Mouse (Mus musculus) megakaryocyte progenitor cell, adult 5-6 weeks (primary cell): ENCODE data around the gene Cyp2d22. TPM values are rescaled to one million over a fixed set of nuclear protein-coding genes. Genes with fewer than 3 reads are reported as not detected.

Experiments used
- ATAC-seq: replicated peaks from 2 replicates; pipeline ENCODE4 v1.8.0; 2016; ENCODE audit warnings: mild to moderate bottlenecking, moderate TSS enrichment, inconsistent platforms; ENCODE audit not compliant: poor library complexity
- total RNA-seq, 2 experiments: library from RNA; stranded (forward) in 1 of 2; stranded (reverse) in 1 of 2; fragments of 157-497, 149-512 nt in 1 of 2; fragments of 200-1000 nt in 1 of 2; gene quantifications; 2 replicates each; pipeline versions ENCODE4 v1.2.3 to v1.2.4; 2015 to 2017

Gene Cyp2d22
- total RNA-seq, 2 experiments from 2014 or later, result 1.7 TPM; not detected in 1

DNA sequence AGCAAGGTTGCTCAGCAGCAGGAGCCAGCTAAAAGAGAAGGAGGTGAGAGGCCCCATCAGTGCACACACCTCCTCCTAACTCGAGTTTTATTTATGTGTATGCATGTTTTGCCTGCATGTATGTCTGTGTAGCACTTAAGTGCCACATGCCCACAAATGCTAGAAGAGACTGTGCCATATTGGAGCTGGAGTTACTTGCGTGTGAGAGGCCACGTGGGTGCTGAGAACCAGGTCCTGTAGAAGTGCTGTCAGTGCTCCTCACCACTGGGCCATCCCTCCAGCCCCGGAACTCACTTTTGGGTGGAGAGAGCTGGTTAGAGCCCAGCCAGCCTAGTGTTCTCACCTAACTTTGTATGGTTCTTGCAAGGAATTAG lies 32.8 kb downstream of the Cyp2d22 start:
- ATAC-seq, result no peak

DNA sequence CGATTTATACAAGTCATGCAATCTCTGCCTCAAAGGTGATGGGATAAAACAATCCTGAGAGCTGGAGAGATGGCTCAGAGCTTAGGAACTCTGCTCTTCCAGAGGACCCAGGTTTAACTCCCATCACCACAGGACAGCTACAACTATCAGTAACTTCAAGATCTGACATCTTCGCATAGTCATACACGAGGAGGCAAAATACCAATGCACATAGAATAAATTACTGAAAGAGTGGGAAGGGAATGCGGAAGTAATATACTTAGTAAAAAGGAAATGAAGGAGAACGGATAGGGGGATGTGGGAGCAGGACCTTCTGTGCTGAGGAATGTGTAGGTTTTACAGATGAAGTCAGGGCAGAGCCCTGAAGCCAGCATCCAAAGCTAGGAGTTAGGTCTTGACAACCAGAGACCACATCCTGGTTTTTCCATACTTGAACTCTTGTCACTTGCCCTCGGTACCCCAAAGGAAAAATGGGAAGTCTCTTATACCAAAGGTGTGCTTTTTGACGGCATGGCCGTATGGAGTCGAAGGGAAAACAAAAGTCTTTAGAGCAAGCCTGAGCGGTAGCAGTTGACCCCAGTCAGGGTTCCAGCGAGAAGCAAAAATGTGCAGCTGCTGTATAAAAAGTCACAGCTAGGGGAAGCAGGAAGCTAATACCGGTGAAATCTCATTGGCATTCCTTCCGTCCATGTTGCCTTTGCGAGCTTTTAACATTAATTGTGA lies 33.3 kb downstream of the Cyp2d22 start:
- no peak for ATAC-seq

DNA sequence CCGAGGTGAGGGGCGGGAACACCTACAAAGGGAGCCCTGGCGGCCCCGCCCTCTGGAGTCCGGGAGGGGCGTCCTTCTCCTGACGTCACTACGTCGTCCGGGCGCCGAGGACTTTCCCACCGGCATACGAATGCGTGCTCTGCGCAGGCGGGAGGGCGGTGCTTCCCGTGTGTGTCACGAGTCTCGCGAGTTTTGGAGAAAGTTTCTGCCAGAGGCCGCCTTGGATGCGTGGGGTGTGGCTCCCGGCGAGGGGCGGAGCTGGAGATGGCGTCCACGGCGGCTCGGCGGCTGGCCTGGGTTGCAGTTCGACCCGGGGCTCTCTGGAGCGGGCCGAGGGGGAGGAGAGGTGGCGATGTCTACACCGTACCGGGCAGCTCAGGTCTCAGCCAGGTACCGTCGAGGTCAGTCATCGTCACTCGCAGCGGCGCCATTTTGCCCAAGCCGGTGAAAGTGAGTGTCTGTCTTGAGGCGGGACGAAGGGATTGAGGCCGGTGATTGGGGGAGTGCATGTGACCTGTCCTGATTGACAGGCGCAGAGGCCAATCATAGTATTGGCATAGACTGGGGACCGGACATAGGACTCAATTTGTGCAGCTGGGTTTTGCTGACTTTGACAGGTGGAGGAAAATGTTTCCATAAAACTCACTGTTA lies 34.1 kb downstream of the Cyp2d22 start:
- ATAC-seq, result peak; percentile 69

DNA sequence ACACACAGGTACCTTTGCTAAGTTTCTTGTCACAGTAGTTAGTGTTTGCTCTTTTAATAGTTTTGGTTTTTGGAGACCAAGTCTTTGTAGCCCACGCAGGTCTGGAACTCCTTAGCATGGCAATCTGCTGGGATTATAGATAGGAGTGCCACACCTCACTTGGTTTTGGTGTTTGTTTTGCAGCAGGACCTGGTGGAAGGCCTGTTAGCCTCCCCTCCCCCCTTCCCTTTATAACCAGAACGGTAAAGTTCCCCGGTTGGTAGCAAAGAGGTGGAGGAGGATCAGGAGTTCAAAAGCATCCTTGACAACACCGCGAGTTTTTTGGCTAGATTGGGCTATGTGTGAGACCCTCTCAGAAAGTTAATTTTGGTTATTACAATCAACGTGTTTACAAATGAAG lies 35.1 kb downstream of the Cyp2d22 start:
- ATAC-seq, result no peak

DNA sequence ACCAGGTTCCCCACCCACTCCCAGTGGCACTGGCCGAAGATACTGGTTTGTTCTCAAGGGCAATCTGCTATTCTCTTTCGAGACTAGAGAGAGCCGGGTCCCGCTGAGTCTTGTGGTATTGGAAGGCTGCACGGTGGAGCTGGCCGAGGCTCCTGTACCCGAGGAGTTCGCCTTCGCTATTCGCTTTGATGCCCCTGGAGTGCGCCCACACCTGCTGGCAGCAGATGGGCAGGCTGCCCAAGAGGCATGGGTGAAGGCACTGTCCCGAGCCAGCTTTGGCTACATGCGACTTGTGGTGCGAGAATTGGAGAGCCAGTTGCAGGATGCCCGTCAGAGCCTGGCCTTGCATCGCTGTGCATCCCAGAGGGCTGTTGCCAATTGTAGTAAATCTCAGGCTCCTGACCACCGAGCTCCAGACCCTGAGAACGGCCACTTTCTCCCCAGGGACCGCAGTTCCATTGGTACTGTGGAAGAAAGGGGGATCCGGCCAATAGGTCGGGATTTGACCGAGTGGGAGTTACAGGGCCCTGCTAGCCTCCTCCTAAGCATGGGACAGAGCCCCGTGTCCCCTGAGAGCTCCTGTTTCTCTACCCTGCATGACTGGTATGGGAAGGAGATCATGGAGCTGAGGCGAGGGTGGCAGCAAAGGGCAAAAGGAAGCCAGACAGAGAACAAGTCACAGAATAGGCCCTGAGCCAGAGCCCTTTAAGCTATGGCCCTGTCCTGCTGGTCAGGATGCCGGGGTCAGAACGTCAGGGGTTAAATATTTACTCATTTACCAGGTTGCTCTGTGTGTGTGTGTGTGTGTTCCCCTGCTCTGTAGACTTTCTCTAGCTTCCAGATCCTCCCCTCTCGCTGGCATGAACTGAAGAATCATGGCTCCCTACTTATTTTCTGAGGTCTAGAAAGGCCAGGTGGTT lies 36.4 kb downstream of the Cyp2d22 start:
- no peak for ATAC-seq

DNA sequence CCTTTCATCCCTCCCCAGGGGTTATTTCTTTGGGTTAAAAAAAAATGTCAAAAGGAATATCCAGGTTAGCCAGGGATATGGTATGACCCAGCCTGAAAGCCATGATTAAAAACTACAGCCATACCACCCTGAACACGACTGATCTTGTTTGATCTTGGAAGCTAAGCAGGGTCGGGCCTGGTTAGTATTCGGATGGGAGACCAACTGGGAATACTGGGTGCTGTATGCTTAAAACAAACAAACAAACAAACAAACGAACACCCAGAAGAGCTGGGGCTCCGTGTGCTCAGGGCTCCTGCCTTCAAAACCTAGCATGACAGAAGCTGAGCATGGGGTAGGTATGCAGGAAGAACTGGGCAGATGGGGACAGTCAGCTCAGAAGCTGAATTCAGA lies 37.5 kb downstream of the Cyp2d22 start:
- ATAC-seq, result no peak

DNA sequence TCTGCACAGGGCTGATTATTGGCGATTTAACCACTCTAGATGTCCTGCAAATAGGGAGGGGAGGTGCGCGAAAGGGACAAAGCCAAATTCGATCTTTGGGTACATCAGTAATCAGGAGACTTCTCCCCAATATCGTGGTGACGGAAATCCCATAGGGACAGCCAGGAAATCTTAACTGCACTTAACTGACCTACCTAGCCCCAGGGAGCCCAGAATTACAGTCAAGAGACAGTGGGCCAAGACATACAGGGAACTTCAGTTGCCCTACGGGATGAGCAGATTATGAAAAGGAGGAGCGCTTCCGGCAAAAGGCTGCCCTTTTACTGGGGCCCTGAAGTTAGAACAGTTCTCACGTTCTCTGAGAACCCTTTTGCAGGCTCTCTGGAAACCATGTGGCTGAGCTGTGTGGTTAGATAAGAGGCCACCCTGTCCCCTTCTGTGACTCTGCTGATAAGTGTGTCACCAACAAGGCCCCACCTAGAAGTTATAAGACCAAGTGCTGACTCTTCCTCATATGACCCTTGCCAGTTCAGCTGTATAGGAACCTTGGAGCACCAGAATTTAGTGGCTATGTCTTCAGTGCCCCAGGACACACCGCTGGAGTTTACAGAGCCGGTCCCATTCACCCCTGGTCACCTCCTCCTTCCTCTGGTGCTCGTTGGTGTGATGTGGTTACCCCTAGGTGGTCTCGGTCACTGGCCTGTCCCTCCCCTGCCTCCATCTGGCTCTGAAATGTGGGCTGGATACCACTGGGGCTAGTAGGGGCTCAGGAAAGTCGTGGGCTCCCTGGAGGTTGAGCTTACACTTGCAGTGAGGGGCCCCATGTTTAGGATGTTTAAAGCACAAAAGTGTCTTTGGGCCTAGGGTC lies 38.2 kb downstream of the Cyp2d22 start:
- peak; percentile 49 for ATAC-seq

DNA sequence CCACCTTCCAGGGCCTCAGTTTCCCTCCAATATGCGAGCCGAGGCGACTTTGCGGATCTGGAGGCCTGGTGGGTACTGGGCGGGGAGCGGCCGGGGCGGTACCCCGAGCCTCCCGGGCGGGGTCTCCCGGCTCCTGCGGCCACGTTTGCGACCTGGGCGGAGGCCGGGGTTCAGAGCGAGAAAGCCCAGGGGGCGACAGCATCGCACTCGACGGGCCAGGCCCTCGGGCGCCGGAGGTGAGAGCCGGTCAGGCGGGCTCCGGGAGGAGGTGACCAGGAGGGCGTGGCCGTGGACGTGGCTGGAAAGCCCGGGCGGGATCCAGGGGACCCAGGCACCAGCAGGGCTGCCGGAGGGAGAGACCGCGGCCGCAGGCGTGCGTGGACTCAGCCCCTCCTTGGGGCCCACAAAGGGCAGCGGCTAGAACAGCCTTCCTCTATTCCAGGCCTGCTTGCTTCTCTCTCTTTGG lies 39.0 kb downstream of the Cyp2d22 start:
- 0 out of 2 replicates have a peak, but pooled peaks have one; percentile 2 for ATAC-seq

DNA sequence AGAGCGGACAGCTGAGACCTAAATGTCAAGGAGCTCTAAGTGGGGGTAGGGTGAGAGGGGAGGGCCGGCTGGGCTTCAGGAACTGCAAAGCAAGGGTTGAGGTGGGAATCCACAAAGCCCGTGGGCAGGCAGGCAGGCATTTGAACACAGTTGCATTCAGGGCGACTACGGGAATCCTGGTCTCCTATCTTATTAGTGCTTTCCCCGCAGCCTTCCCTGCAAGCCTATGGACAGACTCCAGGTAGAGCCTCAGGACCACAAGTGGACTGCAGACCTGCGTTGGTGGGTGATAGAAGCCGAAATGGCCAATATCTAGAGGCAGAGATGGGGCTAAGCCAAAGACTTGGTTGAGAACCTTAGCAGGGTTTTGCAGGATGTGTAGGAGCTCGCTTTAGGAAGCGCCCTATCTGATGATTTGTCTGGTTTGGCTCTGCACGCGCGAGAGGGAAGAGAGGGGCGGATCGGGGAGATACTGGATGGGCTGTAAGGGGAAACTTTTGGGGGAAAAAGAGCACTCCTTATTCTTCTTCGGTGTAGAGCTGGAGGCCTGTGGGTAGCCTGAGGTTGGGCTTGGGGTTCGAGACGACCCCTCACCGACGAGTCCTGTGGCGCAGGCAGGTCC lies 39.5 kb downstream of the Cyp2d22 start:
- ATAC-seq, result no peak

DNA sequence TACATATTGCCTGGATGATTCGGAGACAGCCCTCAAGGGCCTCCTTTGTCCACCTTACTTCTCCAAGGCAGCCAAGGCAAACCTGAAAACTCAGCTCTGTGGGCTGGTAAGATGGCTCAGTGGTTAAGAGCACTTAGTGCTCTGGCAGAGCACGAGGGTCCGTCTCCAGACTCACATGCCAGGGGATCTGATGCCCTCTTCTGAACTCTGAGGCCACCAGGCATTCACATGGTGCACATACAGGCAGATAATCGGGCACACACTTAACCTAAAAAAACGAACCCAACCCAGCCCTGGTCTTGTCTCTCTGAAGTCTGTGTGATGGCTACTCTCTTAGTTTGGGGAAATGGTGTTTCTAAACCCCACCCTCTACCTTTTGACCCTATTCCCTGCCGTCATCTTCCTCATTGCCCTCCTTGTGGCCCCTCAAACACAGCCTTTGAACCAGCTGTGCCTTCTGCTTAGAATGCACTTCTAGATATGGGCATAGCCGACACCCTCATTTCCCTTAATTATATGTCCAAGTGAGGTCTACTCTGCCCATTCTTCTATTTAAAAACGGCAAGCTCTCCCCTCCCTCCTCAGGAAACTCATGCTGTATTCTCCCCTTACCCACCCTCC lies 40.3 kb downstream of the Cyp2d22 start:
- no peak for ATAC-seq

DNA sequence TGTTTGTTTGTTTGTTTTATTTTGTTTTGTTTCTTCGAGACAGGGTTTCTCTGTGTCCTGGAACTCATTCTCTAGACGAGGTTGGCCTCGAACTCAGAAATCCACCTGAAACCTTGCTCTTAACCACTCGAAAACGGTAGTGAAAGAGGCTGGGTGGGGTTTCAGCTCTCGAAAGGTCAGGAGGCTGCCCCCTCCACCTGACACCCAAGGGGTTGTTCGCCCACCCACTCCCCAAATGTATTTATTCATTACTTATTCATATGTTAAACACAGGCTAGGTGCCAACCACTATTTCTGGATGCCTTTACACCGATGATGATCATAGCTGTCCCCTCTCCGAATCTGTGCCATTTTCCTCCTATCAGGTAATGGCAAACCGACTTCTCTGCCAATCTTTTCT lies 40.9 kb downstream of the Cyp2d22 start:
- no peak for ATAC-seq

DNA sequence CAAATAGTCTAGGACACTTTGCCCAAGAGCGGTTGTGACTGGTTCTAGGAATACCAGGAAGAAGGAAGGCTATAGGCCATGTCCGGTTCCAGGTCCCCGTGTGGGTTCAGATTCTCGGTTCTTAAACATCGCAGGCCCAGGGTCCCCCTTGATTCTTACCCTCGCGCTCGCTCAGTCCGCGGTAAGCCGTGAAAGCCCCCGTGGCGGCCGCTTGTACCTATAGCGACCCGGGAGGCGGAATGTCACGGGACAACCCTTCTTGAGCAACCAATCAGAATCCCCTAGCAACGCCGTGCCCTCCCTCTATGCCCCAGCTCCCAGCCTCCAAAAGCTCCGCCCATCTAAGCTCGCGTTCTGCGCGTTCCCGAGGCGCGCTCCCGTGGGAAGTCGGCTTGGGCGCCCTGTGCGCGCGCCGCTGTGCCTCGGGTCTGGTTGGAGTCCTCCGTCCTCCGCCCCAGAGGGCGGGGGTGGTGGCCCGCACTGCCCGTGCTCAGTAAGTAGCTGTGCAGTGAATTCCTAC lies 41.4 kb downstream of the Cyp2d22 start, which contains the start of the genes Naga, Pheta2 and Smdt1:
Naga (minus strand) TSS at position 333 of the 520 bp plus-strand sequence.
Pheta2 (plus strand) TSS at position 350 of the 520 bp plus-strand sequence.
Smdt1 (plus strand) TSS at position 367 of the 520 bp plus-strand sequence.
- peak; percentile 71 for ATAC-seq

DNA sequence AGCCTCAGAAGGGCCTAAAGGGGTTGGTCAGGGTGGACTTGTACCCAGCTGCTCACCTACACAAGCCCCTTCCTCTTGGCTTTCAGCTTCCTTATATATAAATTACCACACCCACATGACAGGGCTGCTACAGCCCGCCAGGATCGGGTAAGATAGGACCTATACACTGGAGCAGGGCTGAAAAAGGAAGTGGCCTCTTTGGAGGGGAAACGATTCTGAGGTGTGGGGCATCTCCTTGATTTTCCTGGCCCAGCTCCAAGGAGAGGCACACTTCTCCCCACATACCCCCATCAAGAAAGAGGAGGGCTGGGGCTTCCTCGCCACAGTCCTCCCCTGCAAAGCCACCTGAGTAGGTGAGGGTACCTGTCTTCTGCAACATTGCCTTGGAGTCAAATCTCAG lies 42.2 kb downstream of the Cyp2d22 start:
- ATAC-seq, result peak; percentile 15

DNA sequence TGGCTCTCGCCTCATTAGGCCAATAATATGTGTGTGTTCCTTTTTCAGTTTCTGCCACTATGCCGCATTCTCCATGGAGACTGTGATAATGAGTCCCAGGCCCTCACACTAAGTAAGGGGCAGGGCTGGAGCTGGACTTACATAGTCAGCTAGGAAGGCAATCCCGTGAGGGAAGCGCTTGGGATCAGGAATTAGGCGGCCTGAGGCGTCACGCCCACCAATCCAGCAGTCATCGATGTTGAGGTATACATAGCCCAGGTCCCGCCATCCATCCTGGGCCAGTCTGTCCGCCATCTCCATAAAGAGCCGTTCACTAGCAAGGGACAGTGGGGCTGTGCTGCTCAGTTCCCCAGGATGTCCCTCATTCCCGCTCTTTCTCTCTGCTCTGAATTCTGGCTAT lies 43.4 kb downstream of the Cyp2d22 start:
- ATAC-seq, result no peak

DNA sequence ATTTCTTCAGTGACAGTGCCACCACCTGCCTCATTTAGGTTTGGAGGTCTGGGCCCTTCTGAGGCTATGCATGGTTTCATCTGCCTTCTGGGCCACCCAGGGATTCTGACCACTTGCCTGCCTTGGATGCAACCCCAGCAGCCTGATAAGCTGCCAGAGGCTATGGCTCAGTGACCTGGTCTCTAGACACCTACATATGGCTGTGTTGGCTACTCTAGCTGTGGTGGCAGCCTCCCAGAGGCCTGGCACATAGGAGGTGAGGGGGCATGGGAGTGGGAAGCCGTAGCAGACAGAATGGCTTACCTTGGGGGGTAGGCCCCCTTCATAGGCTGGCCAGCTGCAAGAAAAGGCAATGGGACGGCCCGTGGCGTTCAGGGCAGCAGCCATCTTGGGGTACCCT lies 44.9 kb downstream of the Cyp2d22 start:
- ATAC-seq, result no peak

DNA sequence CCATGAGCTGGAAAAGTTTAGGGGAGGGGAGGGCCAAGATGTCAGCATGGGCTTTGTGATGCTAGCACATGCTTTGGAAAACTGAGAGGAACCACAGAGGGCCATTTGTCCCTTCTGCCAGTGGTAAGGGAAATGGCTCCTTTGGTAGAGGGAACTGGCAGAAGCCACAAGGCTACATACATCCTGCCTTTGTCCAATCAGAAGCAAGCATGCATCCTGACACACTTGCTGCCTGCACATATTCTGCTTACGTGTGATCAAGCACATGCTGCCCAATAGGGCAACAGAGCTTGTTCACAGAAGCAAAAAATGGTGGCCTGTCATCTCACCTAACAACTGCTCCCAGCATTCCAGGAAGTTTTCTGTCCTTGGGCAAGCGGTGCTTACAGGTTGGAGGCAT lies 54.7 kb downstream of the Cyp2d22 start:
- ATAC-seq, result peak; percentile 76

DNA sequence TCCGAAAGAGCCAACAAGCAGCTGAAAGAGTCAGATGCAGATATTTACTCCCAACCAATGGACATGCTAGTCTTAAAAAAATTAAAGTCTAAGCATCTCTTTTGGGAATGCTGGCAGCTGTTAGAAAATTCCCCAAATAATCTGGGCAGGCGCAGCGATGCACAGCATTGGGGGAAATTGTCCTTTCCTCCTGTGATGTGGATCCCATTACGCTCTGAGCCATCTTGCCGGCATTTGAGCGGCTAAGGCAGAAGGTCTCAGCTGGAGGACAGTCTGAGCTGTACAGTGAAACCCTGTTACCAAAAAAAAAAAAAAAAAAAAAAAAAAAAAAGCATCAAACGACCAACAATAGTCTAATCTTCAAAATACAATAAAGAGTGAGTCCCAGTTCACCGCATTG lies 57.9 kb downstream of the Cyp2d22 start:
- no peak for ATAC-seq
